Mouse (Mus musculus): Measurements from ENCODE around the gene Cyp2d9.
"Not testable (repeated sequence)": the region's sequence is repeated elsewhere in the genome, so short reads cannot be mapped to it uniquely, and the experiment has no call there.

DNA sequence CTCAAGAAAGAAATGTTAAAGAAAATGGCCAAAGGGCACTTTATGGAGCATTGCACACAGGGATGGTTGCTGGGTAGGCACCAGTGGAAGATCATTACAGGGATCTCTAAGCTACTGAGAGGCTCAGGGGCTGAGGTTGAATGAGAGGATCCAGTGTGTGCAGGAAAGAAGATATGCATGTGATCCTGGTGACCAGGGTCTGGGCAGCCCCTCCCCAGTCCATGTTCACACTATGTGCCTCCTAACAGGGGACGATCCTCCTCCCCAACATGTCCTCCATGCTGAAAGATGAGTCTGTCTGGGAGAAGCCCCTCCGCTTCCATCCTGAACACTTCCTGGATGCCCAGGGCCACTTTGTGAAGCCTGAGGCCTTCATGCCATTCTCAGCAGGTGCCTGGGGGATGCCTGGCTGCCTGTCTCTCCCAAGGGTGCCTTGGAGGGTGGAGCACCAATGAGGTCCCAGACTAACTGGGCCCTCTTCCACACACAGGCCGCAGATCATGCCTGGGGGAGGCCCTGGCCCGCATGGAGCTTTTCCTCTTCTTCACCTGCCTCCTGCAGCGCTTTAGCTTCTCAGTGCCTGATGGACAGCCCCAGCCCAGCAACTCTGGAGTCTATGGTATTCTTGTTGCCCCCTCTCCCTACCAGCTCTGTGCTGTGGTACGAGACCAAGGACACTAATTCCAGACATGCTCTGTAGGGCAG lies 23.0 kb downstream of the Cyp2d9 start:
- not testable (repeated sequence) for TF ChIP-seq CTCF, EP300 (IDR thresholded peaks at IDR 0.05; ENCODE audit: low read depth)
